Mouse (Mus musculus) lung, postnatal 36 days (tissue): ENCODE measurements around the gene Tgm2.

Experiments used
- DNase-seq: peaks from one replicate; pipeline ENCODE4 v3.0.0; 2022; ENCODE audit warnings: mixed read lengths

The Tgm2 gene

GRCm38 (mm10) chr2:158138778-158139177, 7.5 kb downstream of the Tgm2 start:
- no peak for DNase-seq

GRCm38 (mm10) chr2:158137771-158138170, 8.5 kb downstream of the Tgm2 start:
- DNase-seq, result no peak

- DNase-seq, result peak; percentile 89
Measured at GRCm38 (mm10) chr2:158136205-158136604, 10.0 kb downstream of the Tgm2 start.

GRCm38 (mm10) chr2:158133050-158133449, 13.2 kb downstream of the Tgm2 start:
- peak; percentile 76 for DNase-seq

GRCm38 (mm10) chr2:158132320-158132719, 13.9 kb downstream of the Tgm2 start:
- DNase-seq, result no peak

- DNase-seq, result no peak
Measured at GRCm38 (mm10) chr2:158131197-158131835, 14.9 kb downstream of the Tgm2 start.

- DNase-seq, result peak; percentile 87
Measured at GRCm38 (mm10) chr2:158130391-158130986, 15.7 kb downstream of the Tgm2 start.

GRCm38 (mm10) chr2:158129291-158130002, 16.8 kb downstream of the Tgm2 start:
- no peak for DNase-seq

- DNase-seq, result no peak
Measured at GRCm38 (mm10) chr2:158128461-158129130, 17.6 kb downstream of the Tgm2 start.

- peak; percentile 60 for DNase-seq
Measured at GRCm38 (mm10) chr2:158127872-158128271, 18.4 kb downstream of the Tgm2 start.

- no peak for DNase-seq
Measured at GRCm38 (mm10) chr2:158127245-158127644, 19.0 kb downstream of the Tgm2 start.

- DNase-seq, result peak; percentile 79
Measured at GRCm38 (mm10) chr2:158122814-158123213, 23.4 kb downstream of the Tgm2 start.

- DNase-seq, result peak; percentile 93
Measured at GRCm38 (mm10) chr2:158121645-158122326, 24.4 kb downstream of the Tgm2 start.

- no peak for DNase-seq
Measured at GRCm38 (mm10) chr2:158120868-158121267, 25.4 kb downstream of the Tgm2 start.

- peak; percentile 15 for DNase-seq
Measured at GRCm38 (mm10) chr2:158120211-158120610, 26.0 kb downstream of the Tgm2 start.

GRCm38 (mm10) chr2:158119145-158119544, 27.1 kb downstream of the Tgm2 start:
- DNase-seq, result no peak

- DNase-seq, result no peak
Measured at GRCm38 (mm10) chr2:158116653-158117052, 29.6 kb downstream of the Tgm2 start.

GRCm38 (mm10) chr2:158115838-158116453, 30.3 kb downstream of the Tgm2 start:
- no peak for DNase-seq

GRCm38 (mm10) chr2:158114931-158115330, 31.3 kb downstream of the Tgm2 start:
- DNase-seq, result no peak

- DNase-seq, result peak; percentile 91
Measured at GRCm38 (mm10) chr2:158113591-158114257, 32.5 kb downstream of the Tgm2 start.

GRCm38 (mm10) chr2:158109516-158109915, 36.7 kb downstream of the Tgm2 start:
- peak; percentile 49 for DNase-seq
